Mouse (Mus musculus) kidney, embryonic 16.5 days (tissue): ENCODE measurements around the gene Olfr1392. TPM values are rescaled to one million over a fixed set of nuclear protein-coding genes. Genes with fewer than 3 reads are reported as not detected.
"Not testable (repeated sequence)": the region's sequence is repeated elsewhere in the genome, so short reads cannot be mapped to it uniquely, and the experiment has no call there.

Experiments
- ATAC-seq: fragments of 200-750 bp; cut with Nextera tagmentation; 2 replicates; pipeline ENCODE4 v1.8.0; 2017; ENCODE audit warnings: moderate TSS enrichment; ENCODE audit not compliant: low FRiP score, low TSS enrichment
- H3K27ac ChIP-seq: fragments of 300-500 bp; sonication (generic); 2 replicates; pipeline ENCODE4 v1.5.1; 2014; ENCODE audit warnings: low read length
- H3K27me3 ChIP-seq: fragments of 300-500 bp; sonication (generic); 2 replicates; pipeline ENCODE4 v1.6.1; 2014; ENCODE audit warnings: low read length, control low read depth, mixed read lengths; ENCODE audit not compliant: insufficient read depth
- H3K36me3 ChIP-seq: fragments of 300-500 bp; sonication (generic); 2 replicates; pipeline ENCODE4 v1.6.1; 2014; ENCODE audit warnings: low read length, control low read depth, mixed read lengths; ENCODE audit not compliant: insufficient read depth
- H3K4me1 ChIP-seq: fragments of 300-500 bp; sonication (generic); 2 replicates; pipeline ENCODE4 v1.6.1; 2014; ENCODE audit warnings: low read length, control low read depth, mixed read lengths; ENCODE audit not compliant: insufficient read depth
- H3K4me2 ChIP-seq: fragments of 300-500 bp; sonication (generic); replicated peaks from 2 replicates; pipeline ENCODE4 v1.6.1; 2014; ENCODE audit warnings: low read depth, low read length
- H3K4me3 ChIP-seq: fragments of 300-500 bp; sonication (generic); 2 replicates; pipeline ENCODE4 v1.5.1; 2014; ENCODE audit warnings: mild to moderate bottlenecking, low read length
- H3K9ac ChIP-seq: fragments of 300-500 bp; sonication (generic); replicated peaks from 2 replicates; pipeline ENCODE4 v1.6.1; 2014; ENCODE audit warnings: low read length
- H3K9me3 ChIP-seq: fragments of 300-500 bp; sonication (generic); 2 replicates; pipeline ENCODE4 v1.6.1; 2016; ENCODE audit warnings: low read length, control low read depth
- WGBS: fragments of 180-500 bp; shearing (Covaris S2); extraction: QIAGEN DNeasy Blood & Tissue Kit; methylation state at CpG from one replicate; pipeline ENCODE4 v1.1.7; 2014; 5-methylcytosine and 5-hydroxymethylcytosine counted together
- polyA plus RNA-seq: library from polyadenylated mRNA; unstranded; fragments of >200 nt; fragmentation: Nextera tagmentation; extraction: Ambion mirVana; gene quantifications from 2 replicates; pipeline ENCODE4 v1.2.1, GENCODE M21; 2015

Gene Olfr1392
- polyA plus RNA-seq = not detected in 2 replicates

DNA sequence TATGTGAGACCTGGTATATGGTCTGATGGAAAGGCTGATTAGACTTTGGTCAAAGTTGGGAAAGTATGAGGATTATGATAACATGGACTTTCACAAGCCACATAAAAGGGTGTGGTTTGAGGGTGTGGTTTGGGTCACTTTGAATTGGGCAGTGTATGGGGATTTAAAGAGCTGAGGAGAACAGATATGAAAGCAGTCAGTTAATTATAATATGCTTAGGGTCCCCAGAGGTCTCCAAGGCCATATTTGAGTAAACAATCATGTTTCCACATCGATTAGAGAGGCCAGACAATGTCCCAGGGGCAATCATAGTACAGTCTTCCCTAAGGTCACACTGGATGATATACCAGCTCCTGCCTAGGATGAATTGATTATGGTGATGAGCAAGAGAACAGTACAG lies at the start of gene Olfr1392:
Gene Olfr1392, plus strand, starts transcription at position 301 of the 400 bp plus-strand sequence.
- H3K27ac ChIP-seq, H3K4me2 ChIP-seq, H3K4me3 ChIP-seq, H3K9ac ChIP-seq, H3K27me3 ChIP-seq, H3K36me3 ChIP-seq, ATAC-seq, H3K4me1 ChIP-seq, H3K9me3 ChIP-seq: not testable (repeated sequence)
- 68% methylated on average over 1 of the region's 1 CpGs for WGBS

DNA sequence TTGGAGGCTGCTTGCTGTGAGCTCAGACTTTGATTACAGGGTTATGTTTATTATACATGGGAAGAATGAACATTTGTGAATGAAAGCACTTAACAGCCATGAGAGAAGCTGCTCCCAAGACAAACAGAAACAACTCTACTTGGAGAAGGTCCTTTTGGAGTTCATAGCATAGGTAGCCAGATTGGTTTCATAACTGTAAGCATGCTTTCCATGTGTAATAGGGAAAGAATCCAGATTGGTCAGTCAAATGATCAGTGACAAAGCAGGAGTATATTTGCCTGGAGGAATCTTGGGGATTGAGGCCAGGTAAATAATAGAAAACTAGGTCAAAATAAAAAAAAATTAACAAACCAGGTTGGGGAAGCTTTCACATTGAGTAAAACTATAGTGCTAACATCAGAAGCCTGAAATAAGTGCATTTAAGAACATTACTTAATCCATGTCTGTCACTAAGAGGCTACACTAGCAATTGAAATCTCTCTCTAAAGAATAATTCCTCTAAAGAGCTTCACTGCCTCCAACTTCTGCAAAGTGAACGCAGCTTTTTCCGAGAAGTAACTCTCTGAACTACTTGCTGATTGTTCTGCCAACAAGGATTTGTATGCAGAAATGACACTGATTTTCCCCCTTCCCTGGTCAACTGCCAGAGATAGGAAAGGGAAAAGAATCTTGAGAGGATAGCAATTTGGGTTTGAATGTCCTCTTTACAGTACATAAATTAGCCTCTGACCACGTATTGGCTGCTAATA lies 49.4 kb upstream of the Olfr1392 start:
- Histone ChIP-seq H3K9me3 (no peaks in the 10 kb centered on the region), H3K9ac (no peak overlapping the region), H3K27ac (no peak overlapping the region), H3K27me3 (no peaks in the 10 kb centered on the region), H3K4me1 (no peaks in the 10 kb centered on the region), H3K4me3 (no peak overlapping the region), H3K4me2 (no peak overlapping the region), H3K36me3 (no peaks in the 10 kb centered on the region)
- WGBS = 64% methylated on average over 3 of the region's 3 CpGs
- ATAC-seq = no peak

DNA sequence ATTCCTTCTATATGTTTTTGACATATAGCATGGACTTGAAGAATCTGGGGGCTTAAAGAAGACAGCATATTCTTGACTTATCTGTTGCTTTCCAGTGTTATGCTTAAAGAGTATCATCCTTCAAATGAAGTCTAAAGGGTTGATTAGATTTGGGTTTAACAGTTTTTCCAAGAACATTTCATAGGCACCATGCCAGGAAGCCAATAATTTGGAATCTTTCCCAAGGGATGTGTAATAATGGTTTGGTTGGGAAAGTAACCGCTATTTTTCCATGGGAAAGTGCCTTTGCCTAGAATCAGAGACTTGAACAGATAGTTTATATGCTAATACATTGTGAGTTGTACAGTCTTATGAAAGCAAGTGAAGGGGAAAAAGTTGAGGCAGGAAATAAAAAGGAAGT lies 48.2 kb upstream of the Olfr1392 start:
- no peaks in the 10 kb centered on the region for H3K4me1 ChIP-seq
- ATAC-seq = no peak
- no peak overlapping the region for H3K27ac ChIP-seq
- no peak overlapping the region for H3K9ac ChIP-seq
- no peaks in the 10 kb centered on the region for H3K27me3 ChIP-seq
- H3K9me3 ChIP-seq = no peaks in the 10 kb centered on the region
- no peak overlapping the region for H3K4me2 ChIP-seq
- H3K4me3 ChIP-seq = no peak overlapping the region
- WGBS = 67% methylated on average over 1 of the region's 1 CpGs
- no peaks in the 10 kb centered on the region for H3K36me3 ChIP-seq

DNA sequence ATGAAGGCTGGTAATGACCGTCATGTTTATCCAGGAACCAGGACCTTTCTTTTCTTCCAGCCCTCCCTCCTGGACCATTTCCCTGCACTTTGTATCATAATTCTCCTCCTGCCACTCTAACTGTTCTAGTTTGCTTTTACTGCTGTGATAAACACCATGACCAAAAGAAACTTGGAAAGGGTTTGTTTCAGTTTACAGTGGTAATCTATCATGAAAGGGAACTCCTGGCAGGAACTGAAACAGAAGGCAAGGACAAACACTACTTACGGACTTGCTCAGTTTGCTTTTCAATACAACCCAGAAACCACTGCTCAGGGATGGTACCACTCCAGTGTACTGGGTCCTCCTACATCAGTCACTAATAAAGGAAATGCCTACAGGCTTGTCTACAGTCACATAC lies 47.5 kb upstream of the Olfr1392 start:
- Histone ChIP-seq H3K9me3 (no peaks in the 10 kb centered on the region), H3K27ac (no peak overlapping the region), H3K4me1 (peaks cover 2% of the 10 kb centered on the region; the same call in 1 of the 2 replicates), H3K36me3 (no peaks in the 10 kb centered on the region), H3K4me3 (no peak overlapping the region), H3K4me2 (no peak overlapping the region), H3K27me3 (no peaks in the 10 kb centered on the region), H3K9ac (no peak overlapping the region)
- WGBS = 47% methylated on average over 2 of the region's 2 CpGs
- no peak for ATAC-seq

DNA sequence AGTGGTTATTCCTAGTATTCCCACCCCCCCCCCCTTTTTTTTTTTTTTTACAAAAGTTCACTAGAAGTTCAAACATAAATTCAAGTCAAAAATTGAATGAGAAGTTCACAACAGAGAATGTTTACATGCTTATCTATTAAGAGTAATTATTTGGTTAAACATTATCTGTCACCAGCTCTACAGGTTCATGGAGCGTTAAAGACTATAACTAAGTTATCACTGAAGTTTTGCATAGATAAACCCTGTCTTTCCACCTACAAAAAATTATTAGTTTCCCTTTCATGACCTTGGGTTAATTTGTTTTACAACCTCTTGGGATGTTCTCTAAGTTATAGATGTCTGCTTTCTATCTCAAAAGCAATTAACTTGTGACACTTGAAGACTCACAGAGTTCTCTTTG lies 44.8 kb upstream of the Olfr1392 start:
- ATAC-seq = no peak
- H3K36me3 ChIP-seq = no peaks in the 10 kb centered on the region
- no peak overlapping the region for H3K9ac ChIP-seq
- WGBS = 84% methylated on average over 1 of the region's 1 CpGs
- H3K27me3 ChIP-seq = no peaks in the 10 kb centered on the region
- H3K4me2 ChIP-seq = no peak overlapping the region
- H3K9me3 ChIP-seq = no peaks in the 10 kb centered on the region
- H3K4me3 ChIP-seq = no peak overlapping the region
- peaks cover 16% of the 10 kb centered on the region for H3K4me1 ChIP-seq
- H3K27ac ChIP-seq = no peak overlapping the region

DNA sequence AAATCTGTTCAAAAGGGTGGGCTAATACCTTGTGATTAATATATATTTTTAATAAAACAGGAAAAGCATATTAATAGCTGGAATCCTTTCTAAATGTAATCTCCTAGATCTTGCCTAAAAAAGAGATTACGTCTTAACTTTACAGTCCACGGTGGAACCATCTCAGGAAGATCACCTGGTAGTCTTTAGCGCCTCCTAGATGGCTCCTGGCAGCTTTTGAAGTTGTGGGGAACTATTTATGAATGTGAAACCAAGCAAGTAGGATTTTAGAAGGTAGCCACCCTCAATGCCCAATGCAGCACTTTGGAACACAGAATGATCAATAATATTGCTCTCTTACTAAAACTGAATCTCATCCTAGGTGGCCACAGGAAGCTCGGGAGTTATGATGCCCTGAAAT lies 44.2 kb upstream of the Olfr1392 start:
- Histone ChIP-seq H3K4me1 (peaks cover 21% of the 10 kb centered on the region), H3K9ac (no peak overlapping the region), H3K27ac (no peak overlapping the region), H3K9me3 (no peaks in the 10 kb centered on the region), H3K27me3 (no peaks in the 10 kb centered on the region), H3K36me3 (no peaks in the 10 kb centered on the region), H3K4me3 (no peak overlapping the region), H3K4me2 (no peak overlapping the region)
- WGBS = 83% methylated on average over 4 of the region's 4 CpGs
- ATAC-seq = no peak

DNA sequence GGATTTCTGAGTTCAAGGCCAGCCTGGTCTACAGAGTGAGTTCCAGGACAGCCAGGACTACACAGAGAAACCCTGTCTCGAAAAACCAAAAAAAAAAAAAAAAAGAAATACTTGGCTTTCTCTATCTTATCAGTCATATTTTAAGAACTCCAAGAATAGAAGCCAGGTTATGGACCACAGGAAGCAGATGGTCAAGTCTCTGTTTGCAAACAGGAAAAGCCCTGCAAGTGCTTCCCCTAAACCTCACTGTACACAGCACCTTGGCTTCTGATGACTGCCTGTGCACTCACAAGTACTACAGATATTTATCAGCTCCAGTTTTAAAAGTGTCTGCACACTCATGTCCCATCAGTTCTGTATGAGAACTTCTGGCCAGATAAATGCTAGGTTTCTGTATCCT lies 43.6 kb upstream of the Olfr1392 start:
- H3K36me3 ChIP-seq = no peaks in the 10 kb centered on the region
- no CpG with 5 or more reads among the region's 1 CpGs for WGBS
- H3K4me1 ChIP-seq = peaks cover 25% of the 10 kb centered on the region
- H3K9ac ChIP-seq = no peak overlapping the region
- no peaks in the 10 kb centered on the region for H3K27me3 ChIP-seq
- no peak overlapping the region for H3K27ac ChIP-seq
- no peaks in the 10 kb centered on the region for H3K9me3 ChIP-seq
- no peak for ATAC-seq
- H3K4me2 ChIP-seq = no peak overlapping the region
- no peak overlapping the region for H3K4me3 ChIP-seq

DNA sequence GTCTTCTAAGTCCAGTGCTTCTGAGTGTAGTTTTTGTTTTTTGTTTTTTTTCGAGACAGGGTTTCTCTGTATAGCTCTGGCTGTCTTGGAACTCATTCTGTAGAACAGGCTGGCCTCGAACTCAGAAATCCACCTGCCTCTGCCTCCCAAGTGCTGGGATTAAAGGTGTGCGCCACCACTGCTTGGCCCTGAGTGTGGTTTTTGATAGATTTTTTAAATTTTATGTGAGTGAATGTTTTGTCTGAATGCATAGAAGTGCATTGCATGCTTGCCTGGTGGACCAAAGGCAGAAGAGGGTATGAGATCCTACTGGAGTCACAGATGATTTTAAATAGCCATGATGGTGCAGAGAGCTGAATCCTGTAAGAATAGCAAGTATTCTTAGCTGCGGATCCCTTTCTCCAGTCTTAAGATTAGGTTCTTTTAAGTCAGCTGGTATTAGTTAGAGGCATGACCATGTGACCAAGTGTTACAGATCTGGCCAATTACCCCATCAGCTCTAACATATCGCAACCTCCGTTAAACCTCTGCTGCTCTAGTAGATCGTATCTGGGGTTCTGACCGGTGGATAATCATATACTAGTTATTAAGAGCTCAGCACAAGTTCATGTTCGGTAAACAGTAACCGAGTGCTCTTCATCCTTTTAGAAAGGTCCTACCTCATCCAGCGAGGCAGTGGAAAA lies 42.0 kb upstream of the Olfr1392 start:
- no peaks in the 10 kb centered on the region for H3K27me3 ChIP-seq
- peak overlapping the region; percentile 55 for H3K4me3 ChIP-seq
- H3K9ac ChIP-seq = peak overlapping the region; percentile 53
- H3K4me2 ChIP-seq = peak overlapping the region; percentile 69
- 22% methylated on average over 11 of the region's 11 CpGs for WGBS
- peak; percentile 0; the same call in 1 of the 2 replicates for ATAC-seq
- peaks cover 37% of the 10 kb centered on the region for H3K4me1 ChIP-seq
- H3K9me3 ChIP-seq = no peaks in the 10 kb centered on the region
- H3K36me3 ChIP-seq = no peaks in the 10 kb centered on the region
- H3K27ac ChIP-seq = peak overlapping the region; percentile 87

DNA sequence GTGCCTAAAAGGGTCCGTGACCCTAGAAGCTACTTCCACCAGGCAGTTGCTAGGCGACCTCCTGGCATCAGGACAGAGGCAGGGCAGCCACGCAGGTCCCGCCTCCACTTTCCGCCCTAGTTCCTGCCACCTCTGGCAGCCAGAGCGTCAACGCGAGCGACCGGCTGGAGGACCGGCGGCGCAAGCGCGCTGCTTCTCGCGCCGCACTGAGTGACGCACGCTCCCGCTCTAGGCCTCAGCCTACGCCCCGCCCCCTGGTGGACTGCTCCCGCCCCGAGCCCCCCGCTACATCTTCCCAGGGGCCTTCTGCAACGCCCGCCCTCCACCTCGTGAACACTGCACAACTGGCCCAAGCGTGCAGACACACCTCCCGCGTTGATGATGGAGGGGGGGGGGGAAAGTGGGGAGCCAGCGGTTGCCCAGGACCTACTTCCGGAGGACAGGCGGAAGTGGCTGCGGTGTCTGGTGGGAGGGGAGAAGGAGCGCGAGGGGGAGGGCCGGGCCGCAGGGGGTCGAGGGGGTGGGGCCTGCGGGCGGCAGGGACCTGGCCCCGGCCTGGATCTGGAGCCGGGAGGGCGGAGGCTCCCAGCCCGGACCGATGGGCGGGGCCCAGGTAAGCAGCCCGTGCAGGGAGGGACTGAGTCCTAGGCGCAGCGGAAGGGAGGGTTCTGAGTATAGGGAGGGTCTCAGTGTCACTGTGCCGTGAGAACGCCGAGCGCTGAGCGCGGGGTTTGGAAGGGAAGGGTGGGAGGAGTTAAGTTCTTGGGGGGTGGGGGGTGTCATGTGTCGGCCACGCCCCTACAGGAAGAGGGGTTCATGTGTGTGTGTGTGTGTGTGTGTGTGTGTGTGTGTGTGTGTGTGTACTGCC lies 41.1 kb upstream of the Olfr1392 start, which contains the start of gene Mgat1:
Gene Mgat1, plus strand, starts transcription at position 465 of the 868 bp plus-strand sequence.
- H3K9ac ChIP-seq = peak within 1 kb of the TSS; percentile 64
- H3K27me3 ChIP-seq = no peaks in the 10 kb centered on the region
- peak; percentile 95 for ATAC-seq
- H3K9me3 ChIP-seq = no peaks in the 10 kb centered on the region
- peak within 1 kb of the TSS; percentile 69 for H3K4me2 ChIP-seq
- H3K27ac ChIP-seq = peak within 1 kb of the TSS; percentile 87
- H3K4me1 ChIP-seq = peaks cover 42% of the 10 kb centered on the region
- H3K4me3 ChIP-seq = peak within 1 kb of the TSS; percentile 55
- no peaks in the 10 kb centered on the region for H3K36me3 ChIP-seq
- under 1% methylated on average over 59 of the region's 60 CpGs for WGBS
